Mouse (Mus musculus) retina, postnatal 7 days (tissue): ENCODE results near the gene Tns3.
A peak's percentile ranks its signal among the peaks of the same experiment; 100 is the strongest.

Source experiments
- DNase-seq: peaks from one replicate; pipeline ENCODE4 v3.0.0-alpha.2; 2012; ENCODE audit warnings: low read depth, low spot score

Tns3 gene

GRCm38 (mm10) chr11:8530506-8530905 is 133.8 kb downstream of the Tns3 start:
- DNase-seq: peak; percentile 9

- DNase-seq: no peak
Measured at GRCm38 (mm10) chr11:8530036-8530435, 134.3 kb downstream of the Tns3 start.

GRCm38 (mm10) chr11:8525463-8526145 is 138.7 kb downstream of the Tns3 start:
- DNase-seq: no peak

DNA sequence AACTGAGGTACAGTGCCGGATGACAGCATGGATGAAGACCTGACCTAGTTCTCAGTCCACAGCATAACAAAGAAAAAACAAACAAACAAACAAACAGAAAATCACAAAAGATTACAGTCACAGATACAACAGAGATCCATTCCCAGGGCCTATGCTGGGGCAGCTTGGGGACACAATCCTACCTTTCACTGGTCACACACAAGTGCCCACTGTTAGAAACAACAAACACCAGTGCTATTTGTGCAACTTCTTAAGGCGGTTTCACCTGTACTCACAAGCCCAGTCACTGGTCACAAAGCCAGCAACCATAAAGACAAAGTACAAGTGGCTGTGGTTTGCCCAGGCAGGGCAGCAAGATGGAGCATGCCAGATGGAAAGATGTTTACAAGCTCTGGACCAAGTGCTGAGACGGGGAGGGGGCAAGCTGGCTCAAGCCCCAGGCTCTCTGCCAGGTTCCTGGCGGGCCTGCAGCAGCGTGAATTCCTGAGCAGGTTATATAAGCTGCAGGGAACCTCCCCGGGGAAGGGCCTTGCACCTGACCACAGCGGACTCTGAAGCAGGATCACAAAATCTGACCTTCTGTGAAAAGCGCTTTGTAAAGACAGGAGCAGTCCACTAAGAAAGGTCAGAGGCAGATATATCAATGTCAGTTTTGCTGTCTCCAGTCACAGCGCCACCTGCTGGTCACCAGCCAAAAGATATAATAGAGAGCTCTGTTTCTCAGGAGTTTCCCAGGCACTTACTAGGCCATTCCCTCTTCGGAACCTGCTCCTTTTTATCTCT is 140.8 kb downstream of the Tns3 start:
- peak; percentile 61 for DNase-seq

GRCm38 (mm10) chr11:8513359-8514253 is 150.7 kb downstream of the Tns3 start:
- no peak for DNase-seq

DNA sequence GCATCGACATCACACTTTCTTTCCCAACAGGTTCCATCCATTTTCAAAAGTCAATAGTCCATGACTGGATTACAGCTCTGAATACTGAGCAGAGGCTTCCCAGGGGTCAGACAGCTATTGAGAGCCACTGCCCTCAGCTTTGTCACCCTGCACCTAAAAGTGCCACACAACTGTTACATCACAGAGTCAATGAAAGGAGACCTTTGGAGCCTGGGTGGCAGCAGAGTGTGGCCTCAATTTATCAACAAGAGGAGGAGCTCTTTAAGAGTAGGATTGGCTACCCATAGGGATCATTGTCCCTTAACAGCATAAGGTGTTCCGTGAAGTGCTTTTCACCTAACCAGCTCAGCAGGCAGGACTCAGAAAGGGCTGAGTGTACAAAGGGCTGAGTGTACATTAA is 154.0 kb downstream of the Tns3 start:
- no peak for DNase-seq

GRCm38 (mm10) chr11:8509614-8510013 is 154.7 kb downstream of the Tns3 start:
- no peak for DNase-seq

- no peak for DNase-seq
Measured at GRCm38 (mm10) chr11:8503735-8504134, 160.6 kb downstream of the Tns3 start.

DNA sequence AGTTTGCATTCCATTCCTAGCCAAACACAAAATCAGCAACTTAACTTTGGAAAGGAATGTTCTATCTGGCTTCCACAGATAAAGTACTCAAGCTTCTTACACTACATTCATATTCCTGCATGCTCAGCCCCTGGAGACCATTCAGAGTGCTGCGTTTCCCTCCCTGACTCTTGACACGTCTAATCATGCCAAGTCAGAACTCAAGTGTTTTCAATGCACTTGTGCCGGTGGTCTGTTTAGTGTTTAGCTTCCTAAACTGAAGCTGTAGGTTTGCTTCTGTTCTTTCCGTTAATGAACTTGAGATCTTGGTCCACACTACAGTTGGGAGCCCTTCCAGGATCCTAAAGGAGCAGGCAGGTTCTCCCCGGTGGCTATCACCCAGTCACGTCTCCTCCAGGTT is 163.5 kb downstream of the Tns3 start:
- DNase-seq: no peak

- no peak for DNase-seq
Measured at GRCm38 (mm10) chr11:8497136-8497535, 167.2 kb downstream of the Tns3 start.

GRCm38 (mm10) chr11:8496686-8497085 is 167.6 kb downstream of the Tns3 start:
- DNase-seq: no peak

DNA sequence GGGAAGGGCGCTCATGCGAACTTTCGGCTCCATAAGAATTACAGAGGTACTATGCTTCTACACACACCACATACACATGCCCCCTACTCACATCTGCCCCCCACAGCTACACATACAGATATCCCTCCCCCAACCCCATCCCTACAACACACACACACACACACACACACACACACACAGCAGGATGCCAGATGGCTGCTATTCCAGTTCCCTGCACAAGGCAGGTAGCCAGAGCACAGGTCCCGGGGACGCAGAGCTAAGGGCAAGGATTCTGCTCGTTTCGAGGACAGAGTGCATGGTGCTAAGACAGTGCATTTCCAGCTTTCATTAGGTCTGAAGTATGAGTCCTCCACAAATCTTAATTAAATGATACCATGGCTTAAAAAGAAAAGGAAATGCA is 168.5 kb downstream of the Tns3 start:
- no peak for DNase-seq

DNA sequence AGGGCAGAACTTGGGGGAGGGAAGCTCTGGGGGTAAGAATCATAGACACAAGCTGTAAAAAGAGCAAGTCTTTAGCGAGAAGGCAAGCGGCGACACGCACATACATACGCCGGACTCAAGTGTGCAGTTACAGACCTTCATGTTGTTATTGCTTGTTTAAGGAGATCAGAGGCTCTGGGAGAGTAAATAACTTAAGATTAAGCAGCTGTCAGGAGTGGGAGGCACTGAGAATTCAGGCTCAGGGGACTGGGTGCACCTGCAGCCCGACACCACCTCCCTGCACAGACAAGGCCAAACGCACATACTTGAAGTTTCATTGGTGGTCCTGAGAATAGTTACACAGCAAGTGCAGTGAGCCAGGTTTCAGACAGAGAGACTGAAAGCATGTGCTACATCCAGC is 169.3 kb downstream of the Tns3 start:
- DNase-seq: no peak

GRCm38 (mm10) chr11:8493931-8494490 is 170.3 kb downstream of the Tns3 start:
- DNase-seq: no peak

- DNase-seq: no peak
Measured at GRCm38 (mm10) chr11:8492332-8492731, 172.0 kb downstream of the Tns3 start.

- no peak for DNase-seq
Measured at GRCm38 (mm10) chr11:8488248-8488647, 176.1 kb downstream of the Tns3 start.

- DNase-seq: no peak
Measured at GRCm38 (mm10) chr11:8486552-8486951, 177.8 kb downstream of the Tns3 start.

- no peak for DNase-seq
Measured at GRCm38 (mm10) chr11:8484538-8484937, 179.8 kb downstream of the Tns3 start.

GRCm38 (mm10) chr11:8482721-8483120 is 181.6 kb downstream of the Tns3 start:
- no peak for DNase-seq

DNA sequence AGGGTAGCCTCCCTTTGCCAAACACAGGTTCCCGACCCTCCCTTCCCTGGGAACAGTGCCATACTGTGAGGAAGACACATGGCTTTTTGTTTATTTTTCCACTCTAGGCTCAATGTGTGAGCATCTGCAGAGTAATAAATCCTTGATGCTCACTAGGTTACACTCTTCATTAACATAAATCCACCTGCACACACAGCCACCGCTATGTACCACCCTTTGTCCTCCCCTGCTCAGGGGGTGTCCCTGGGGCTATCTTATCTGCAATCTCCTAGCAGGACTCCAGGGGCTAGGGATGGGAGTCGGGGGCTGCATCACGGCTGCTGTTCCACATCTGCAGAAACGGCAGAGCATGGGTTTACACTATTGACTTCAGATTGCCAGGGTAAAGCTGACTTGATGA is 182.4 kb downstream of the Tns3 start:
- no peak for DNase-seq

DNA sequence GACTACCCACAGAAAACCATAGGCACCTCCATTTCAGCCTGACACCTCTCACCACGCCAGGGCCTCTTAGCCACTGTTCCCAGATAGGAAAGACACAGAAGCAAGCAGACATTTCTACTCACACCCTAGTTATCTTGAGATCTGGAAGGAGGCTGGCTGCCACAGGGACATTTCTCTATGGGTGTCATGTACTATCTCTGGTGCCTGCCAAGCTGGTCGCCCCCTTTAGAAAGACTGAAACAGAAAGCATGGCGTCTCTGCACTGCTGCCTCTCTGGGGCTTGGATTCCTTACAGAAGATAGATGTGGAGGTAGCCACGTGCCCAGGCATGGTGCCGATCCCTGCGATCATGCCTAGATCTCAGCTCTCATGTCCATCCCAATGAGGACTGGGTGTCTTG is 182.8 kb downstream of the Tns3 start:
- DNase-seq: no peak

DNA sequence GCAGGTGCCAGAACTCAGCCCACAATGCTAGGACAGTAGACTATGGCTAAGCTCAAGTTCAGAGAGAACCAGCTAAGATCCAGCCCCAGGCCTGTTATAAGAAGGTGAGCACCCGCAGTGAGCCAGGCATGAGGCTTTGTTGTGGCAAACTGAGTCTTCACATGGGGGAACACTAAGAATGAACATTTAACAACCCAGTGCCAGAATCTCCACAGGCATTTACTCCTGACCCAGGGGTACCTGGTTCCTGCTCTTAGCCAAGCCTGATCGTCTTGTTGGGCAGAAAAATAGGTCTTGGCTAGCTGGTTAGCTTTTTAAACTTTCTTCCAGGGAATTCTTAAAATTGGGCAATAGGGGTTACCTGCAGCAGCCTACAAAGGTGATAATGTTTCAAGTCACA is 184.5 kb downstream of the Tns3 start:
- DNase-seq: no peak
